Mouse (Mus musculus): ENCODE measurements around the gene Ankrd60.

Gene Ankrd60

GRCm38 (mm10) chr2:173577669-173578557 lies at the start of gene Ankrd60:
Ankrd60 (minus strand) TSS chr2:173578365.
- no peak for DNase-seq (ENCODE audit: low spot score in 2 of 2)

- no peak for DNase-seq (ENCODE audit: low spot score in 2 of 2)
Measured at GRCm38 (mm10) chr2:173625786-173626185, 47.6 kb upstream of the Ankrd60 start.

GRCm38 (mm10) chr2:173624667-173625066 lies 46.5 kb upstream of the Ankrd60 start:
- no peak for DNase-seq (ENCODE audit: low spot score in 2 of 2)

GRCm38 (mm10) chr2:173622173-173622601 lies 44.0 kb upstream of the Ankrd60 start:
- peak; percentile 59 to 62 for DNase-seq (ENCODE audit: low spot score in 2 of 2)

GRCm38 (mm10) chr2:173620645-173621044 lies 42.5 kb upstream of the Ankrd60 start:
- no peak for DNase-seq (ENCODE audit: low spot score in 2 of 2)

GRCm38 (mm10) chr2:173619132-173619531 lies 41.0 kb upstream of the Ankrd60 start:
- no peak for DNase-seq (ENCODE audit: low spot score in 2 of 2)

- no peak for DNase-seq (ENCODE audit: low spot score in 2 of 2)
Measured at GRCm38 (mm10) chr2:173616156-173616555, 38.0 kb upstream of the Ankrd60 start.

GRCm38 (mm10) chr2:173615378-173616081 lies 37.4 kb upstream of the Ankrd60 start:
- no peak for DNase-seq (ENCODE audit: low spot score in 2 of 2)

GRCm38 (mm10) chr2:173608020-173608958 lies 30.1 kb upstream of the Ankrd60 start:
- DNase-seq (ENCODE audit: low spot score in 2 of 2) = peak; percentile 54 to 67

GRCm38 (mm10) chr2:173606415-173606804 lies 28.2 kb upstream of the Ankrd60 start:
- DNase-seq (ENCODE audit: low spot score in 2 of 2) = no peak

- no peak for DNase-seq (ENCODE audit: low spot score in 2 of 2)
Measured at GRCm38 (mm10) chr2:173605713-173606414, 27.7 kb upstream of the Ankrd60 start.

GRCm38 (mm10) chr2:173601861-173602260 lies 23.7 kb upstream of the Ankrd60 start:
- DNase-seq (ENCODE audit: low spot score in 2 of 2) = no peak

GRCm38 (mm10) chr2:173595374-173595781 lies 17.2 kb upstream of the Ankrd60 start:
- DNase-seq (ENCODE audit: low spot score in 2 of 2) = no peak

GRCm38 (mm10) chr2:173594313-173595063 lies 16.3 kb upstream of the Ankrd60 start:
- DNase-seq (ENCODE audit: low spot score in 2 of 2) = no peak

- DNase-seq (ENCODE audit: low spot score in 2 of 2) = no peak
Measured at GRCm38 (mm10) chr2:173593841-173594240, 15.7 kb upstream of the Ankrd60 start.

- DNase-seq (ENCODE audit: low spot score in 2 of 2) = no peak
Measured at GRCm38 (mm10) chr2:173592781-173593180, 14.6 kb upstream of the Ankrd60 start.

GRCm38 (mm10) chr2:173587411-173587810 lies 9.2 kb upstream of the Ankrd60 start:
- DNase-seq (ENCODE audit: low spot score in 2 of 2) = no peak

- peak; percentile 16 to 53 for DNase-seq (ENCODE audit: low spot score in 2 of 2)
Measured at GRCm38 (mm10) chr2:173586118-173586968, 8.2 kb upstream of the Ankrd60 start.

GRCm38 (mm10) chr2:173585387-173586117 lies 7.4 kb upstream of the Ankrd60 start:
- DNase-seq (ENCODE audit: low spot score in 2 of 2) = no peak

Data from heart, adult 9 months (tissue).